Mouse (Mus musculus): Measurements from ENCODE around the gene Cela3a. TPM values are rescaled to one million over a fixed set of nuclear protein-coding genes. Genes with fewer than 3 reads are reported as not detected.
A peak's percentile ranks its signal among the peaks of the same experiment; 100 is the strongest.

Cela3a gene
- polyA plus RNA-seq, 1 experiment from 2014 or later: not detected

- Histone ChIP-seq H3K9me3 (ENCODE audit: low read depth, low read length) (no peaks in the 10 kb centered on the region), H3K4me3 (ENCODE audit: low read depth, low read length) (no peak overlapping the region), H3K36me3 (ENCODE audit: insufficient read depth) (no peaks in the 10 kb centered on the region), H3K27ac (ENCODE audit: low read depth) (no peak overlapping the region), H3K4me2 (no peak overlapping the region), H3K4me1 (ENCODE audit: insufficient read depth) (no peaks in the 10 kb centered on the region), H3K27me3 (ENCODE audit: insufficient read depth, low read length) (no peaks in the 10 kb centered on the region), H3K9ac (no peak overlapping the region)
- 78% methylated on average over 9 of the region's 9 CpGs for WGBS
- DNase-seq: no peak
- ATAC-seq (ENCODE audit: insufficient read depth): no peak
- TF ChIP-seq CTCF (IDR thresholded peaks at IDR 0.05; ENCODE audit: low read depth): no peak
Observed at GRCm38 (mm10) chr4:137392874-137393273, 16.7 kb downstream of the Cela3a start.

GRCm38 (mm10) chr4:137391287-137391686 is 18.3 kb downstream of the Cela3a start:
- Histone ChIP-seq H3K36me3 (ENCODE audit: insufficient read depth) (no peaks in the 10 kb centered on the region), H3K9me3 (ENCODE audit: low read depth, low read length) (no peaks in the 10 kb centered on the region), H3K4me3 (ENCODE audit: low read depth, low read length) (no peak overlapping the region), H3K4me2 (no peak overlapping the region), H3K9ac (no peak overlapping the region), H3K4me1 (ENCODE audit: insufficient read depth) (peaks cover 5% of the 10 kb centered on the region), H3K27ac (ENCODE audit: low read depth) (no peak overlapping the region), H3K27me3 (ENCODE audit: insufficient read depth, low read length) (no peaks in the 10 kb centered on the region)
- TF ChIP-seq CTCF (IDR thresholded peaks at IDR 0.05; ENCODE audit: low read depth): peak; percentile 36
- no peak for DNase-seq
- 80% methylated on average over 3 of the region's 3 CpGs for WGBS
- no peak for ATAC-seq (ENCODE audit: insufficient read depth)

- Histone ChIP-seq H3K9me3 (ENCODE audit: low read depth, low read length) (no peaks in the 10 kb centered on the region), H3K4me1 (ENCODE audit: insufficient read depth) (peaks cover 5% of the 10 kb centered on the region), H3K27me3 (ENCODE audit: insufficient read depth, low read length) (no peaks in the 10 kb centered on the region), H3K36me3 (ENCODE audit: insufficient read depth) (no peaks in the 10 kb centered on the region), H3K4me3 (ENCODE audit: low read depth, low read length) (no peak overlapping the region), H3K4me2 (no peak overlapping the region), H3K27ac (ENCODE audit: low read depth) (no peak overlapping the region), H3K9ac (no peak overlapping the region)
- WGBS: 97% methylated on average over 4 of the region's 4 CpGs
- TF ChIP-seq CTCF (IDR thresholded peaks at IDR 0.05; ENCODE audit: low read depth): no peak
- ATAC-seq (ENCODE audit: insufficient read depth): no peak
- no peak for DNase-seq
Observed at GRCm38 (mm10) chr4:137390196-137390595, 19.4 kb downstream of the Cela3a start.

- no peaks in the 10 kb centered on the region for H3K36me3 ChIP-seq (ENCODE audit: insufficient read depth)
- no peak for DNase-seq
- H3K4me1 ChIP-seq (ENCODE audit: insufficient read depth): peaks cover 5% of the 10 kb centered on the region
- H3K27ac ChIP-seq (ENCODE audit: low read depth): peak overlapping the region; percentile 89; the same call in 1 of the 2 replicates
- TF ChIP-seq CTCF (IDR thresholded peaks at IDR 0.05; ENCODE audit: low read depth): no peak
- WGBS: 39% methylated on average over 6 of the region's 6 CpGs
- no peaks in the 10 kb centered on the region for H3K27me3 ChIP-seq (ENCODE audit: insufficient read depth, low read length)
- no peaks in the 10 kb centered on the region for H3K9me3 ChIP-seq (ENCODE audit: low read depth, low read length)
- H3K4me3 ChIP-seq (ENCODE audit: low read depth, low read length): peak overlapping the region; percentile 70
- ATAC-seq (ENCODE audit: insufficient read depth): no peak
- peak overlapping the region; percentile 68 for H3K4me2 ChIP-seq
- H3K9ac ChIP-seq: peak overlapping the region; percentile 77
Observed at GRCm38 (mm10) chr4:137388983-137389382, 20.6 kb downstream of the Cela3a start.

GRCm38 (mm10) chr4:137388059-137388794 is 21.4 kb downstream of the Cela3a start:
- no peak for TF ChIP-seq CTCF (IDR thresholded peaks at IDR 0.05; ENCODE audit: low read depth)
- peak; percentile 96 for DNase-seq
- Histone ChIP-seq H3K27me3 (ENCODE audit: insufficient read depth, low read length) (no peaks in the 10 kb centered on the region), H3K4me2 (peak overlapping the region; percentile 68), H3K27ac (ENCODE audit: low read depth) (peak overlapping the region; percentile 89), H3K9ac (peak overlapping the region; percentile 77), H3K4me3 (ENCODE audit: low read depth, low read length) (peak overlapping the region; percentile 70), H3K9me3 (ENCODE audit: low read depth, low read length) (no peaks in the 10 kb centered on the region), H3K4me1 (ENCODE audit: insufficient read depth) (peaks cover 5% of the 10 kb centered on the region), H3K36me3 (ENCODE audit: insufficient read depth) (no peaks in the 10 kb centered on the region)
- under 1% methylated on average over 46 of the region's 46 CpGs for WGBS
- peak; percentile 94 for ATAC-seq (ENCODE audit: insufficient read depth)

- DNase-seq: no peak
- no peaks in the 10 kb centered on the region for H3K36me3 ChIP-seq (ENCODE audit: insufficient read depth)
- no peak for ATAC-seq (ENCODE audit: insufficient read depth)
- under 1% methylated on average over 20 of the region's 20 CpGs for WGBS
- no peaks in the 10 kb centered on the region for H3K9me3 ChIP-seq (ENCODE audit: low read depth, low read length)
- H3K4me3 ChIP-seq (ENCODE audit: low read depth, low read length): peak overlapping the region; percentile 70
- peak overlapping the region; percentile 89 for H3K27ac ChIP-seq (ENCODE audit: low read depth)
- peak overlapping the region; percentile 68 for H3K4me2 ChIP-seq
- H3K9ac ChIP-seq: peak overlapping the region; percentile 77
- no peaks in the 10 kb centered on the region for H3K27me3 ChIP-seq (ENCODE audit: insufficient read depth, low read length)
- H3K4me1 ChIP-seq (ENCODE audit: insufficient read depth): peaks cover 5% of the 10 kb centered on the region
- no peak for TF ChIP-seq CTCF (IDR thresholded peaks at IDR 0.05; ENCODE audit: low read depth)
Observed at GRCm38 (mm10) chr4:137387482-137388058, 22.0 kb downstream of the Cela3a start.
